Mouse (Mus musculus): Measurements from ENCODE around the gene Btbd35f22.
"Not testable (repeated sequence)": the region's sequence is repeated elsewhere in the genome, so short reads cannot be mapped to it uniquely, and the experiment has no call there.

Btbd35f22 gene

DNA sequence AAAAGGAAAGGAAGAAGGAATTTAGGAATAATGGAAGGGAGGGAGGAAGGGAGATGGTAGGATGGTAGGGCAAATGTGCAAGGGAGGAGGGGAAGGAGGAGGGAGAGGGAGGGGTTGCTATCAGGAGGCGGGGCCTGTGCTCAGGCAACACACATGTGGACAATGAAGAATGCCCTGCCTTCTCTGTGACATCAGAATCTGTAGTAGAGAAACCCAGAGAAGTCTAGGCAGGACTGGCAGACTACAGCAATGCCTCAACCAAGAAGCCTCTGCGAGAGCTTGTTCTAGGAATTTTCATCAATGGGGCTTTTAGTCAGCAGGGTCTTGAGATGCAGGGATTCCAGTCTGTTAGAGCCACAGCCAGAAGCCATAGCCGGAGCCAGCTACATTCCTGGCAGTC lies at the start of gene Btbd35f22:
Gene Btbd35f22, plus strand, starts transcription at position 301 of the 400 bp plus-strand sequence.
- DNase-seq (ENCODE audit: extremely low read depth, insufficient read length, low spot score), result not testable (repeated sequence)

Measured in 3134 (cell line).